Mouse (Mus musculus) embryonic facial prominence, embryonic 15.5 days (tissue): ENCODE data around the gene Srsf3. TPM values are rescaled to one million over a fixed set of nuclear protein-coding genes. Genes with fewer than 3 reads are reported as not detected.
A peak's percentile ranks its signal among the peaks of the same experiment; 100 is the strongest.

Source experiments
- ATAC-seq: fragments of 200-750 bp; cut with Nextera tagmentation; 2 replicates; pipeline ENCODE4 v1.8.0; 2017; ENCODE audit warnings: low read depth, moderate TSS enrichment; ENCODE audit not compliant: insufficient number of reproducible peaks, low FRiP score, low TSS enrichment
- H3K27ac ChIP-seq: fragments of 300-500 bp; sonication (generic); replicated peaks from 2 replicates; pipeline ENCODE4 v1.5.1; 2015; ENCODE audit warnings: mild to moderate bottlenecking, inconsistent platforms
- H3K27me3 ChIP-seq: fragments of 300-500 bp; sonication (generic); 2 replicates; pipeline ENCODE4 v1.6.1; 2015; ENCODE audit warnings: inconsistent platforms
- H3K36me3 ChIP-seq: fragments of 300-500 bp; sonication (generic); 2 replicates; pipeline ENCODE4 v1.6.1; 2015; ENCODE audit warnings: mild to moderate bottlenecking, inconsistent platforms
- H3K4me1 ChIP-seq: fragments of 300-500 bp; sonication (generic); 2 replicates; pipeline ENCODE4 v1.6.1; 2015; ENCODE audit warnings: inconsistent platforms
- H3K4me2 ChIP-seq: fragments of 300-500 bp; sonication (generic); replicated peaks from 2 replicates; pipeline ENCODE4 v1.6.1; 2015; ENCODE audit warnings: mild to moderate bottlenecking, inconsistent platforms
- H3K4me3 ChIP-seq: fragments of 300-500 bp; sonication (generic); replicated peaks from 2 replicates; pipeline ENCODE4 v1.5.1; 2015; ENCODE audit warnings: mild to moderate bottlenecking, inconsistent platforms
- H3K9ac ChIP-seq: fragments of 300-500 bp; sonication (generic); 2 replicates; pipeline ENCODE4 v1.6.1; 2015; ENCODE audit warnings: inconsistent platforms
- H3K9me3 ChIP-seq: fragments of 300-500 bp; sonication (generic); replicated peaks from 2 replicates; pipeline ENCODE4 v1.6.1; 2016; ENCODE audit warnings: inconsistent platforms
- WGBS: fragments of 180-500 bp; shearing (Covaris S2); methylation state at CpG from one replicate; pipeline ENCODE4 v1.1.7; 2015; 5-methylcytosine and 5-hydroxymethylcytosine counted together
- polyA plus RNA-seq: library from polyadenylated mRNA; unstranded; fragments of >200 nt; fragmentation: Nextera tagmentation; extraction: Ambion mirVana; gene quantifications from 2 replicates; pipeline ENCODE4 v1.2.1, GENCODE M21; 2015

Gene Srsf3
- polyA plus RNA-seq, 1 experiment from 2014 or later = 485 TPM

GRCm38 (mm10) chr17:29056699-29057151 lies 24.3 kb downstream of the Srsf3 start:
- peak; percentile 58 for ATAC-seq
- Histone ChIP-seq H3K4me1 (peaks cover 54% of the 10 kb centered on the region), H3K9ac (no peak overlapping the region), H3K27me3 (no peaks in the 10 kb centered on the region), H3K36me3 (no peaks in the 10 kb centered on the region), H3K4me3 (no peak overlapping the region), H3K27ac (peak overlapping the region; percentile 68), H3K9me3 (no peaks in the 10 kb centered on the region), H3K4me2 (peak overlapping the region; percentile 21)
- WGBS = 2% methylated on average over 8 of the region's 8 CpGs

- ATAC-seq = no peak
- WGBS = 70% methylated on average over 11 of the region's 11 CpGs
- no peak overlapping the region for H3K4me2 ChIP-seq
Measured at GRCm38 (mm10) chr17:29057361-29057890, 25.0 kb downstream of the Srsf3 start.

DNA sequence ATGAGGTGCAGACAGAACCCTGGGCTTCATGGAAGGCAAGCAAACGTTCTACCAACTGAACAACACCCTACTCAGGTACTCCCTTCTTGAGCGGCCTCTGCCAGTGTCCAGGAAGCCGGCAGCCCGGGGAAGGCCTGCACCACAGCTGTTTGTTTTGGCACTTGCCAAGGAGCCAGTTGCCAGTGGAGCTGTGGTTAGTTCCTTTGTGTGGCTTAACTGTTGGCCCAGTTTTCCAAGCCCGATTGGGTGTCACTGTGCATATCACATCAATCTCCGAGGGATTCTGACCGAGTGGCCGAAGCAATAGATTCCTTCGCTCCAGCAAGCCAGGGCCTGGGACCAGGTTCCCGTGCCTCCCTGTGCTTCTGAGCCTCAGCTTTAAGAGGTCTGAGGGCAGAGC lies 25.5 kb downstream of the Srsf3 start:
- H3K9me3 ChIP-seq = no peaks in the 10 kb centered on the region
- peaks cover 64% of the 10 kb centered on the region for H3K4me1 ChIP-seq
- ATAC-seq = no peak
- H3K27ac ChIP-seq = peak overlapping the region; percentile 68; the same call in 1 of the 2 replicates
- H3K36me3 ChIP-seq = no peaks in the 10 kb centered on the region
- no peaks in the 10 kb centered on the region for H3K27me3 ChIP-seq
- no peak overlapping the region for H3K9ac ChIP-seq
- H3K4me3 ChIP-seq = no peak overlapping the region
- H3K4me2 ChIP-seq = no peak overlapping the region
- WGBS = 60% methylated on average over 10 of the region's 10 CpGs

More at GRCm38 (mm10) chr17:29057361-29057890, 25.0 kb downstream of the Srsf3 start:
- Histone ChIP-seq H3K9me3 (no peaks in the 10 kb centered on the region), H3K4me3 (no peak overlapping the region), H3K4me1 (peaks cover 59% of the 10 kb centered on the region), H3K36me3 (no peaks in the 10 kb centered on the region), H3K27ac (peak overlapping the region; percentile 68; the same call in 1 of the 2 replicates), H3K9ac (no peak overlapping the region), H3K27me3 (no peaks in the 10 kb centered on the region)

DNA sequence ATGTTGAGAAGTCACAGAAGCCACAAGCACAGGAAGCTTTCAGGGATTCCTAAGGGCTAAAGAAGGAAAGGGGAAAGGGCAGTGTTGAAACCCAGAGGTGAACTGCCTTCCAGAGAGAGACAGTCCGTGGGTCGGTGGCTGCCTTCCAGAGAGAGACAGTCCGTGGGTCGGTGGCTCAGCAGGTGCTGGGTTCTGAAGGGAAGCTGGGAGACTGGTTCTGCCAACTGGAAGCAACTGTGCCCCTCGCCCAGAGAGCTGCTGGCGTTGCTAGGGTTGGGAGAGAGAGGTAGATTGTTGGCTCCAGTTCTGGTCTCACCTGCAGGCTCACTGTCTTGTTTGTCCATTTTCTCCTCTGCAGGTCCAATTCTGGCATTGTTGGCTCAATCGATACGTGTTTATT lies 26.1 kb downstream of the Srsf3 start:
- no peak for ATAC-seq
- H3K4me3 ChIP-seq = no peak overlapping the region
- peak overlapping the region; percentile 68; the same call in 1 of the 2 replicates for H3K27ac ChIP-seq
- no peaks in the 10 kb centered on the region for H3K36me3 ChIP-seq
- H3K9ac ChIP-seq = no peak overlapping the region
- no peaks in the 10 kb centered on the region for H3K9me3 ChIP-seq
- H3K4me2 ChIP-seq = no peak overlapping the region
- H3K27me3 ChIP-seq = no peaks in the 10 kb centered on the region
- 78% methylated on average over 8 of the region's 8 CpGs for WGBS
- H3K4me1 ChIP-seq = peaks cover 64% of the 10 kb centered on the region

DNA sequence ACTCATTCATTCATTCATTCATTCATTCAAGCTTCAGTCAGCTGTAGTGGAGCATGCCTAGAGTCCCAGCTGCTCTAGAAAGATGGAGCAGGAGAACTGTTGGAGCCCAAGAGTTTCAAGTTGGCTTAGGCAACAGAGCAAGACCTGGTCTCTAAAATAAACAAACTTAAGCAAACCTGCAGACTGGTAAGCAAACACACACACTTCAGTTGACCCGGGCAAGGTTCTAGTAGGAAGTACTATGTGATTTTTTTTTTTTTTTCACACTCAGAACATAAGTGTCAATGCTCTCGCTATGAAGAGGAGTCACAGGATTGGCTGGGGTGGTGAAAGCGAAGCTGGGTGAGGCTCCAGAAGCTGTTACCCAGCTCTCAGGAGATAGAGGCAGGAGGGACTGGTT lies 27.2 kb downstream of the Srsf3 start:
- Histone ChIP-seq H3K4me1 (peaks cover 60% of the 10 kb centered on the region), H3K36me3 (no peaks in the 10 kb centered on the region), H3K9ac (no peak overlapping the region), H3K27ac (no peak overlapping the region), H3K4me2 (no peak overlapping the region), H3K4me3 (no peak overlapping the region), H3K27me3 (no peaks in the 10 kb centered on the region), H3K9me3 (no peaks in the 10 kb centered on the region)
- ATAC-seq = no peak
- WGBS = 88% methylated on average over 3 of the region's 3 CpGs

- no peak overlapping the region for H3K4me3 ChIP-seq
- no peak for ATAC-seq
- H3K36me3 ChIP-seq = no peaks in the 10 kb centered on the region
- H3K9ac ChIP-seq = no peak overlapping the region
- no peak overlapping the region; the same call in 1 of the 2 replicates for H3K27ac ChIP-seq
- no peaks in the 10 kb centered on the region for H3K27me3 ChIP-seq
- H3K4me2 ChIP-seq = no peak overlapping the region
- WGBS = 76% methylated on average over 9 of the region's 9 CpGs
- H3K9me3 ChIP-seq = no peaks in the 10 kb centered on the region
- peaks cover 60% of the 10 kb centered on the region for H3K4me1 ChIP-seq
Measured at GRCm38 (mm10) chr17:29060946-29061345, 28.5 kb downstream of the Srsf3 start.

DNA sequence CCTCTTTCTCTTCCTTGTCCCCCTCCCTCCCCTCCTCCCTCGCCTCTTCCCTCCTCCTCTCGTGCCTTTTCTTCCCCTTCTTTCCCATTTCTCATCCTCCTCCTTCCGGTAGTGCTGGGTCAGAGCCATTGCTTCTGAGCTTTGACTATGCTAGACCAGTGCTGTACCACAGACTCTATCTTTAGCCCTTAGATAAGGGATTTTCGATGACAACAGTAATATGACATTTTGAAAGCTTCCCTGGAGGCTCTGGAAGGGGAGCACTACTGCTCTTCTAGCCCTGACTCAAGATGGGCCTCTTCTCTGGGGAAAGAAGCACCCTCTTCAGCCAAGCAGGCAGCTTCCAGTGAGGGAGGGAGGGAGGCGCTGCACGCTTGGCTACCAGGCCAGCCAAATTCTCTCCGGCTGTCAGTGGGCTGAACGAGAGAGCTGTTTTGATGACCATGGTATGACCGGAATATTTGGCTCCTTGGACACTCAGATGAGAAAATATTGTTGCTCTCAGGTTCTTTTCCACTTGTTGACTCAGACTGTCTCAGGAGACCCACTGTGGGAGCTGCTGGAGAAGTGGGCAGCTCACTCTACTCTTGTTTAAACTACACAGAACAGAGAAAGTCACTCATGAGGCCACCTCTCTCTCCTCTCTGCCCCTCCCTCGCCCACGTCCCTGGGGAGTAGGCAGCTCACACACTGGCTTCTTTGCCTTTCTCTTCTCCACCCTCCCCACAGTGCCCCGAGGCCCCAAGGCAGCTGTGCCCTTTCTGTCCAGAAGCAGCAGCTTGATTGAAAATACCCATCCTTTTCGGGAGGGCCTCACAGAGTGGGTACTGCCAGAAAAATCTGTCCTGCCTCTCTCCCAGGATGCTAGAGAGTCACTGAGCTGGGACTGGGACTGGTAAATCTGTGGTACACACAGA lies 29.9 kb downstream of the Srsf3 start:
- H3K27me3 ChIP-seq = no peaks in the 10 kb centered on the region
- ATAC-seq = no peak
- H3K4me2 ChIP-seq = no peak overlapping the region
- no peak overlapping the region for H3K9ac ChIP-seq
- no peaks in the 10 kb centered on the region for H3K9me3 ChIP-seq
- H3K4me3 ChIP-seq = no peak overlapping the region
- WGBS = 45% methylated on average over 13 of the region's 13 CpGs
- peaks cover 46% of the 10 kb centered on the region for H3K4me1 ChIP-seq
- peak overlapping the region; percentile 13; the same call in 1 of the 2 replicates for H3K27ac ChIP-seq
- H3K36me3 ChIP-seq = no peaks in the 10 kb centered on the region

DNA sequence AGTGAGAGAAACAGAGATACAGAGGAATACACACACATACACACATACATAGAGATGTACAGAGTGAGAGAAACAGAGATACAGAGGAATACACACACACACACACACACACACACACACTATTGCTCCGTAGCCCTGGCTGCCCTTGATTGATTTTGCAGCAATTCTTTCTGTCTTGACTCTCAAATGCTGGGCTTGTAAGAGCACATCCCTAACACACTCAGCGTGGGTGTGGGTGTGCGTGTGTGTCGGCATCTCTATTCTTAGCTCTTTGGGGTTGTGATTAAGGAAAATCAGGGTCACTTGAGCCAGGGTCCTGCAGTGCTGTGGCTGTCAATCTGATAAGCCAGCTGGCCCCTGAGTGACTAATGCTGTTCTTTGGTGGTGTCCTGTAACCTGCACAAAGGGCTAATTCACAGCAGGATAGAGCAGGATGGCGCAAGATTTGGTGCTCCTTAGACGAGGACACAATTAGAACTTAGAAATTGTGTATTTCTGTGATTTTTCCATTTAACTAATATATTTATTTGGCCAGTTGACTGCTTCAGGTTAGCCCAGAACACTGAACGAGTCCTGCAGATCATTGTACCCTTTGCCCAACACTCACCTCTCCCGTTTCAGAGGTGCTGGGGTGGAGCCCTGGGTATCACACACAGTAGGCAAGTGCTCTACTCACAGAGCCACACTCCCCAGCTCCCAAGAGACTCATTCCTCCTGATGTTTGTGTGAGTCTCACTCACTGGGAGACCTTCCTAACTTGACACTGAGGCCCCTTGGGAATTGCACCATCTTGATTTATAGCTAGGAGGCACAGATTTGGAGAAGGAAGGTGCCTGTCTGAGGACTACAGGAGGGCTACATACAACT lies 30.9 kb downstream of the Srsf3 start:
- no peak overlapping the region for H3K4me2 ChIP-seq
- no peak overlapping the region for H3K9ac ChIP-seq
- no peaks in the 10 kb centered on the region for H3K27me3 ChIP-seq
- no peak overlapping the region for H3K4me3 ChIP-seq
- H3K4me1 ChIP-seq = peaks cover 37% of the 10 kb centered on the region
- no peak for ATAC-seq
- no peaks in the 10 kb centered on the region for H3K9me3 ChIP-seq
- H3K27ac ChIP-seq = peak overlapping the region; percentile 35
- WGBS = 46% methylated on average over 8 of the region's 8 CpGs
- no peaks in the 10 kb centered on the region for H3K36me3 ChIP-seq

DNA sequence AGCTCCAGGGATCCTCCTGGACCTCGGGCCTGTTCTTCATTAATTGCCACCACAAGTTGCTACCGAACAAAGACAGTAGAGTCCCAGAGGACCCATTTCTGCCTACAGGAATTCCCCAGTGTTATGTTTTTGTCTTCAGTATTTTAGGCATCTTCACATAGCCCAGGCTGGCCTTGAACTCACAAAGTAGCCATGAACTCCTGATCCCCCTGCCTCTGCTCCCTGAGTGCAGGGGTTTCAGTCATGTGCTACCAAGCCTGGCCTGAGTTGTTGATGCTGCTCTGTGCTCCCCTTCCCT lies 31.5 kb downstream of the Srsf3 start:
- H3K27me3 ChIP-seq = no peaks in the 10 kb centered on the region
- peak overlapping the region; percentile 35; the same call in 1 of the 2 replicates for H3K27ac ChIP-seq
- WGBS = 45% methylated on average over 2 of the region's 2 CpGs
- no peaks in the 10 kb centered on the region for H3K36me3 ChIP-seq
- H3K4me2 ChIP-seq = no peak overlapping the region
- H3K9me3 ChIP-seq = no peaks in the 10 kb centered on the region
- H3K4me1 ChIP-seq = peaks cover 35% of the 10 kb centered on the region
- H3K9ac ChIP-seq = no peak overlapping the region
- H3K4me3 ChIP-seq = no peak overlapping the region
- no peak for ATAC-seq

GRCm38 (mm10) chr17:29065245-29065940 lies 33.0 kb downstream of the Srsf3 start:
- WGBS = 76% methylated on average over 21 of the region's 21 CpGs
- H3K4me2 ChIP-seq = no peak overlapping the region
- H3K27ac ChIP-seq = no peak overlapping the region
- no peak overlapping the region for H3K9ac ChIP-seq
- H3K27me3 ChIP-seq = no peaks in the 10 kb centered on the region
- no peaks in the 10 kb centered on the region for H3K36me3 ChIP-seq
- no peaks in the 10 kb centered on the region for H3K9me3 ChIP-seq
- peaks cover 36% of the 10 kb centered on the region for H3K4me1 ChIP-seq
- no peak overlapping the region for H3K4me3 ChIP-seq
- ATAC-seq = no peak
